Mouse (Mus musculus): ENCODE data around the gene Mrpl58.

Mrpl58 gene

GRCm38 (mm10) chr11:115403338-115404124 is at the start of gene Mrpl58:
Mrpl58 (plus strand) TSS chr11:115403752.
- peak; percentile 88 for DNase-seq (ENCODE audit: low spot score)

GRCm38 (mm10) chr11:115354183-115354582 is 49.4 kb upstream of the Mrpl58 start:
- DNase-seq (ENCODE audit: low spot score) = peak; percentile 86

GRCm38 (mm10) chr11:115358468-115358867 is 45.1 kb upstream of the Mrpl58 start:
- peak; percentile 84 for DNase-seq (ENCODE audit: low spot score)

- DNase-seq (ENCODE audit: low spot score) = no peak
Measured at GRCm38 (mm10) chr11:115359293-115359692, 44.3 kb upstream of the Mrpl58 start.

GRCm38 (mm10) chr11:115359726-115360125 is 43.8 kb upstream of the Mrpl58 start:
- no peak for DNase-seq (ENCODE audit: low spot score)

GRCm38 (mm10) chr11:115364136-115364535 is 39.4 kb upstream of the Mrpl58 start:
- DNase-seq (ENCODE audit: low spot score) = no peak

GRCm38 (mm10) chr11:115366039-115366705 is 37.4 kb upstream of the Mrpl58 start:
- DNase-seq (ENCODE audit: low spot score) = no peak

GRCm38 (mm10) chr11:115366706-115367394 is 36.7 kb upstream of the Mrpl58 start:
- no peak for DNase-seq (ENCODE audit: low spot score)

- peak; percentile 85 for DNase-seq (ENCODE audit: low spot score)
Measured at GRCm38 (mm10) chr11:115367395-115367944, 36.1 kb upstream of the Mrpl58 start, which contains the start of gene Hid1. Hid1 (minus strand) TSS chr11:115367756.

GRCm38 (mm10) chr11:115370368-115370767 is 33.2 kb upstream of the Mrpl58 start:
- DNase-seq (ENCODE audit: low spot score) = no peak

- DNase-seq (ENCODE audit: low spot score) = no peak
Measured at GRCm38 (mm10) chr11:115371354-115371753, 32.2 kb upstream of the Mrpl58 start.

GRCm38 (mm10) chr11:115372015-115372414 is 31.5 kb upstream of the Mrpl58 start:
- DNase-seq (ENCODE audit: low spot score) = no peak

- no peak for DNase-seq (ENCODE audit: low spot score)
Measured at GRCm38 (mm10) chr11:115372737-115373136, 30.8 kb upstream of the Mrpl58 start.

GRCm38 (mm10) chr11:115373805-115374694 is 29.5 kb upstream of the Mrpl58 start:
- peak; percentile 80 for DNase-seq (ENCODE audit: low spot score)

GRCm38 (mm10) chr11:115374695-115375425 is 28.7 kb upstream of the Mrpl58 start:
- DNase-seq (ENCODE audit: low spot score) = no peak

GRCm38 (mm10) chr11:115376722-115377121 is 26.8 kb upstream of the Mrpl58 start:
- no peak for DNase-seq (ENCODE audit: low spot score)

- DNase-seq (ENCODE audit: low spot score) = no peak
Measured at GRCm38 (mm10) chr11:115377254-115377653, 26.3 kb upstream of the Mrpl58 start.

GRCm38 (mm10) chr11:115377854-115378253 is 25.7 kb upstream of the Mrpl58 start:
- no peak for DNase-seq (ENCODE audit: low spot score)

- no peak for DNase-seq (ENCODE audit: low spot score)
Measured at GRCm38 (mm10) chr11:115381276-115381675, 22.3 kb upstream of the Mrpl58 start.

GRCm38 (mm10) chr11:115381743-115382539 is 21.6 kb upstream of the Mrpl58 start, which contains the start of gene Cdr2l:
Cdr2l (plus strand) TSS chr11:115381916.
- DNase-seq (ENCODE audit: low spot score) = peak; percentile 92
